Mouse (Mus musculus) activated CD4-positive, CD25-positive, alpha-beta regulatory T cell, adult 4 months (primary cell): Measurements from ENCODE around the gene Defa35. TPM values are rescaled to one million over a fixed set of nuclear protein-coding genes. Genes with fewer than 3 reads are reported as not detected.
"Not testable (repeated sequence)": the region's sequence is repeated elsewhere in the genome, so short reads cannot be mapped to it uniquely, and the experiment has no call there.

Source experiments
- ATAC-seq: one replicate; pipeline ENCODE4 v1.8.0; 2017
- polyA plus RNA-seq, 2 experiments: library from polyadenylated mRNA; unstranded; fragments of 100-300 nt; shearing (Covaris generic); gene quantifications; one replicate each; pipeline ENCODE4 v1.2.1; 2017

Gene Defa35
- not detected for polyA plus RNA-seq

DNA sequence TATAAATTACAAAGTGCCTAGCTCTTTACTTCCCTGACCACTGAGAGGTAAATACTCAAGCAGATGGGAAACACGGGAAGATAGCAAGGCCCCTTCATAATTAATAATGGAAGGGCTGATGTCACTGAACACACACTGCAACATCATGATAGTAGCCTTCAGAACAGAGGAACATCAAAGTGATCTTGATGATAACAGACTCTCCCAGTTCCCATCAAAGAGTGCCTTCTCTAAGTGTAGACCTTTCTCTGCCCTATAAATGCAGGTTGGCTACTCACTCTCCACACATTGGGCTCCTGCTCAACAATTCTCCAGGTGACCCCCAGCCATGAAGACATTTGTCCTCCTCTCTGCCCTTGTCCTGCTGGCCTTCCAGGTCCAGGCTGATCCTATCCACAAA lies at the start of gene Defa35:
TSS of gene Defa35 (plus strand) at position 301 of the 400 bp plus-strand sequence.
- ATAC-seq, result not testable (repeated sequence)

DNA sequence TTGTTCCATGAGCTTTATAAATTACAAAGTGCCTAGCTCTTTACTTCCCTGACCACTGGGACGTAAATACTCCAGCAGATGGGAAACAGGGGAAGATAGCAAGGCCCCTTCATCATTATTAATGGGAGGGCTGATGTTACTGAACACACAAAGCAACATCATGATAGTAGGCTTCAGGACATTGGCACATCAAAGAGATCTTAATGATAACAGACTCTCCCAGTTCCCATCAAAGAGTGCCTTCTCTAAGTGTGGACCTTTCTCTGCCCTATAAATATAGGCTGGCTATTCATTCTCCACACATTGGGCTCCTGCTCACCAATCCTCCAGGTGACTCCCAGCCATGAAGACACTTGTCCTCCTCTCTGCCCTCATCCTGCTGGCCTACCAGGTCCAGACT lies 39.6 kb upstream of the Defa35 start, which contains the start of gene Defa21:
TSS of gene Defa21 (plus strand) at position 301 of the 400 bp plus-strand sequence.
- not testable (repeated sequence) for ATAC-seq

DNA sequence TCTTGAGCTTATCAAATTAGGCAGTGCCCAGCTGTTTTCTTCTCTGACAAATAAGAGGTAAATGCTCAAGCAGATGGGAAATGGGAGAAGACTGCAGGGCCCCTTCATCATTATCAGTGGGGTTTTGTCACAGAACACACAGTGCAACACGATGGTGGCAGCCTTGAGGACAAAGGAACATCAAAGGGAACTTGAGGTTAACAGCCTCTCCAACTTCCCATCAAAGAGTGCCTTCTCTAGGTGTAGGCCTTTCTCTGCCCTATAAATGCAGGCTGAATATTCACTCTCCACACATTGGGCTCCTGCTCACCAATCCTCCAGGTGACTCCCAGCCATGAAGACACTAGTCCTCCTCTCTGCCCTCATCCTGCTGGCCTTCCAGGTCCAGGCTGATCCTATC lies 10.1 kb upstream of the Defa35 start, which contains the start of gene Defa23:
TSS of gene Defa23 (plus strand) at position 301 of the 400 bp plus-strand sequence.
- ATAC-seq, result not testable (repeated sequence)

DNA sequence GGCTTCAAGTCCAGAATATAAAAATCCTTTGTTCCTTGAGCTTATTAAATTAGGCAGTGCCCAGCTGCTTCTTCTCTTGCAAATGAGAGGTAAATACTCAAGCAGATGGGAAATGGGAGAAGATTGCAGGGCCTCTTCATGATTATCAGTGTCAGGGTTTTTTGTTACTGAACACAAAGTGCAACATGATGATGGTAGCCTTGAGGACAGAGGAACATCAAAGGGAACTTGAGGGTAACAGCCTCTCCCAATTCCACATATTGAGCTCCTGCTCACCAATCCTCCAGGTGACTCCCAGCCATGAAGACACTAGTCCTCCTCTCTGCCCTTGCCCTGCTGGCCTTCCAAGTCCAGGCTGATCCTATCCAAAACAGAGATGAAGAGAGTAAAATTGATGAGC lies 19.3 kb downstream of the Defa35 start, which contains the start of gene Defa25:
TSS of gene Defa25 (plus strand) at position 301 of the 400 bp plus-strand sequence.
- ATAC-seq, result not testable (repeated sequence)

DNA sequence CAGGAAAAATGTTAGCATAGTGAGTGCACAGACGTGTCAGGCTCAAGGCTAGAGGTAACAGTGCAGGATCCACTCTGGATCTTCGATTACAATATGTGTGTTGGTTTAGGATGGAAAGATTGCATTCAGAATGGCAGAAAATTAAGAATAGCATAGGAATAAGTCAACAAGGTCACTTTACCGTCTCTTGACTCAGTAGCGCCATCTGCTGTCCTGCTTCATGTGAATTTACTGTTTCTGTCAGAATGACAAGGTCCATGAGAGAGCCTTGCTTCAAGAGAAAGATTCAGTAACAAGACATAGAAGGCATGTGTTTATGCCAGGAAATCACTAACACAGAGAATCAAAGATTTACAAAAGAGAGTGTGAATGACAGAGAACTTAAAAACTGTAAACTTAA lies 28.3 kb downstream of the Defa35 start:
- no peak for ATAC-seq

DNA sequence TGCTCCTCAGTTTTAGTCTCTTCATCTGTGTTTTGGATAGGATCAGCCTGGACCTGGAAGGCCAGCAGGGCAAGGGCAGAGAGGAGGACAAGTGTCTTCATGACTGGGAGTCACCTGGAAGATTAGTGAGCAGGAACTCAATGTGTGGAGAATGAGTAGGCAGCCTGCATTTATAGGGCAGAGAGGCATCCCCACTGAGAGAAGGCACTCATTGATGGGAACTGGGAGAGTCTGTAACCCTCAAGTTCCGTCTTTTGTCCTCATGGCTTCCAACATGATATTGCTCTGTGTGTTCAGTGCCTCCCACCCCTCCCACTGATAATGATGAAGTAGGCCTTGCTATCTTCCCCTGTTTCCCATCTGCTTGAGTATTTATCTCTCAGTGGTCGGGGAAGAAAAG lies 31.1 kb downstream of the Defa35 start, which contains the start of gene Gm14851:
TSS of gene Gm14851 (minus strand) at position 101 of the 400 bp plus-strand sequence.
- not testable (repeated sequence) for ATAC-seq

Other genes starting within 250 kb of the Defa35 start
- not detected for gene Defb33, start 172.4 kb upstream of the Defa35 start, polyA plus RNA-seq
- not detected for gene Gm15056, start 162.4 kb upstream of the Defa35 start, polyA plus RNA-seq
- not detected for gene Gm6040, start 143.0 kb upstream of the Defa35 start, polyA plus RNA-seq
- not detected for gene AY761185, start 120.3 kb upstream of the Defa35 start, polyA plus RNA-seq
- gene Defa21, start 39.5 kb upstream of the Defa35 start, polyA plus RNA-seq, result not detected
- gene Defa23, start 10.0 kb upstream of the Defa35 start, polyA plus RNA-seq, result not detected
- gene Defa25, start 19.4 kb downstream of the Defa35 start, polyA plus RNA-seq, result not detected
- gene Gm14851, start 31.0 kb downstream of the Defa35 start, polyA plus RNA-seq, result not detected
- not detected for gene Defa30, start 69.6 kb downstream of the Defa35 start, polyA plus RNA-seq
- gene Defa22, start 97.2 kb downstream of the Defa35 start, polyA plus RNA-seq, result not detected
- not detected for gene Defa31, start 126.6 kb downstream of the Defa35 start, polyA plus RNA-seq
- not detected for gene Gm15293, start 136.5 kb downstream of the Defa35 start, polyA plus RNA-seq
- not detected for gene Gm15292, start 184.7 kb downstream of the Defa35 start, polyA plus RNA-seq